Comparison of ENCODE assay signal across 8 mouse cellular contexts in genomic region chr1:85814213-85814612, GRCm38 (mm10). TPM values are rescaled to one million over a fixed set of nuclear protein-coding genes. Genes with fewer than 3 reads are reported as not detected.
A peak's percentile ranks its signal among the peaks of the same experiment; 100 is the strongest.
DNase-seq lines count a peak whose midpoint lies in the region; ATAC-seq and TF ChIP-seq lines count a peak whose summit lies in the region.
"Not testable (repeated sequence)": the region's sequence is repeated elsewhere in the genome, so short reads cannot be mapped to it uniquely, and the experiment has no call there.
"Had no signal": no experiment of that assay in that cellular context is flagged by ENCODE, and none has a peak within 500 bp of the region (broad histone marks: within the 10 kb centered on the region; RNA-seq: fewer than 3 reads in every experiment).

No protein-coding gene starts in this region.

- H3K27ac ChIP-seq in hindbrain, embryonic 15.5 days (replicated peaks); intestine, postnatal 0 days (ENCODE audit: low read depth, low read length); midbrain, embryonic 13.5 days; neural tube, embryonic 12.5 days; neural tube, embryonic 15.5 days (replicated peaks); stomach, embryonic 14.5 days (ENCODE audit: low read length): not testable (repeated sequence)

- H3K4me1 ChIP-seq in hindbrain, embryonic 15.5 days (replicated peaks); neural tube, embryonic 12.5 days; stomach, embryonic 14.5 days (ENCODE audit: control insufficient read depth, insufficient read depth, low read length): not testable (repeated sequence)
- H3K4me1 ChIP-seq in intestine, postnatal 0 days (replicated peaks; ENCODE audit: control insufficient read depth, insufficient read depth, low read length) = peaks cover 26% of the 10 kb centered on the region; the same call in 1 of the 2 replicates
- H3K4me1 ChIP-seq in midbrain, embryonic 13.5 days (replicated peaks) = peaks cover 11% of the 10 kb centered on the region; the same call in 1 of the 2 replicates
- peaks cover 14% of the 10 kb centered on the region for H3K4me1 ChIP-seq in neural tube, embryonic 15.5 days

- DNase-seq in heart, adult 11 months = peak; percentile 36

- H3K27me3 ChIP-seq in hindbrain, embryonic 15.5 days; intestine, postnatal 0 days (replicated peaks; ENCODE audit: control insufficient read depth, insufficient read depth, low read length); midbrain, embryonic 13.5 days; neural tube, embryonic 12.5 days (replicated peaks); neural tube, embryonic 15.5 days (replicated peaks); stomach, embryonic 14.5 days (ENCODE audit: control insufficient read depth, insufficient read depth, low read length): not testable (repeated sequence)

- not testable (repeated sequence) for TF ChIP-seq CTCF in intestine, postnatal 0 days (IDR thresholded peaks at IDR 0.05; ENCODE audit: low read depth)

- not testable (repeated sequence) for H3K9ac ChIP-seq in hindbrain, embryonic 15.5 days; intestine, postnatal 0 days (ENCODE audit: low read depth, low read length); midbrain, embryonic 13.5 days (replicated peaks); neural tube, embryonic 12.5 days; neural tube, embryonic 15.5 days (replicated peaks); stomach, embryonic 14.5 days (replicated peaks; ENCODE audit: low read depth, low read length)

- not testable (repeated sequence) for H3K4me3 ChIP-seq in hindbrain, embryonic 15.5 days; intestine, postnatal 0 days (ENCODE audit: low read depth, low read length); midbrain, embryonic 13.5 days (replicated peaks); neural tube, embryonic 12.5 days; neural tube, embryonic 15.5 days (replicated peaks); stomach, embryonic 14.5 days (ENCODE audit: low read depth, low read length)

- H3K9me3 ChIP-seq in hindbrain, embryonic 15.5 days; intestine, postnatal 0 days (ENCODE audit: control insufficient read depth); midbrain, embryonic 13.5 days; neural tube, embryonic 12.5 days; neural tube, embryonic 15.5 days (replicated peaks); stomach, embryonic 14.5 days (ENCODE audit: control insufficient read depth, low read depth, low read length): not testable (repeated sequence)

- 0 out of 2 replicates have a peak, but pooled peaks have one; percentile 28 for ATAC-seq in hindbrain, embryonic 15.5 days (ENCODE audit: low FRiP score, low read depth)
- peak; percentile 19; the same call in 1 of the 2 replicates for ATAC-seq in intestine, postnatal 0 days
- peak; percentile 62; the same call in 1 of the 2 replicates for ATAC-seq in midbrain, embryonic 13.5 days
- 0 out of 2 replicates have a peak, but pooled peaks have one; percentile 13 for ATAC-seq in neural tube, embryonic 12.5 days (ENCODE audit: low FRiP score, low read depth)
- 0 out of 2 replicates have a peak, but pooled peaks have one; percentile 13 for ATAC-seq in neural tube, embryonic 15.5 days (ENCODE audit: low FRiP score)
- 0 out of 2 replicates have a peak, but pooled peaks have one; percentile 25 for ATAC-seq in stomach, embryonic 14.5 days (ENCODE audit: insufficient number of reproducible peaks, insufficient read depth, low FRiP score, low read depth)

- not testable (repeated sequence) for H3K4me2 ChIP-seq in hindbrain, embryonic 15.5 days; intestine, postnatal 0 days (replicated peaks; ENCODE audit: low read depth); midbrain, embryonic 13.5 days (replicated peaks); neural tube, embryonic 12.5 days (replicated peaks); neural tube, embryonic 15.5 days; stomach, embryonic 14.5 days (replicated peaks; ENCODE audit: low read depth, low read length)

- not testable (repeated sequence) for H3K36me3 ChIP-seq in hindbrain, embryonic 15.5 days; intestine, postnatal 0 days (ENCODE audit: control insufficient read depth, insufficient read depth); neural tube, embryonic 15.5 days; stomach, embryonic 14.5 days (ENCODE audit: control insufficient read depth, insufficient read depth, low read length)
- H3K36me3 ChIP-seq in midbrain, embryonic 13.5 days = peaks cover 11% of the 10 kb centered on the region
- peaks cover 11% of the 10 kb centered on the region for H3K36me3 ChIP-seq in neural tube, embryonic 12.5 days

RNA-seq across cellular contexts. Expression of gene Cab39, which starts 21.0 kb away (rescaled TPM):
- polyA plus RNA-seq in hindbrain, embryonic 15.5 days (2015; fragmentation: Nextera tagmentation; extraction: Ambion mirVana) = 46.4 and 50.0 TPM in 2 replicates
- polyA plus RNA-seq in intestine, postnatal 0 days (2015; fragmentation: Nextera tagmentation; extraction: Ambion mirVana) = 33.8 and 36.6 TPM in 2 replicates
- polyA plus RNA-seq in midbrain, embryonic 13.5 days (2015; fragmentation: Nextera tagmentation; extraction: Ambion mirVana) = 52.1 and 54.9 TPM in 2 replicates
- polyA plus RNA-seq in neural tube, embryonic 12.5 days (2016; fragmentation: Nextera tagmentation; extraction: Ambion mirVana) = 71.7 and 81.3 TPM in 2 replicates
- 42.8 and 45.3 TPM in 2 replicates for polyA plus RNA-seq in neural tube, embryonic 15.5 days (2015; fragmentation: Nextera tagmentation; extraction: Ambion mirVana)
- 52.1 and 56.1 TPM in 2 replicates for polyA plus RNA-seq in stomach, embryonic 14.5 days (2014; fragmentation: Nextera tagmentation; extraction: Ambion mirVana)

RNA-seq across cellular contexts. Expression of gene A630001G21Rik, which starts 35.8 kb away (rescaled TPM):
- 0.61 and 0.79 TPM in 2 replicates for polyA plus RNA-seq in hindbrain, embryonic 15.5 days (2015; fragmentation: Nextera tagmentation; extraction: Ambion mirVana)
- 0.55 and 0.78 TPM in 2 replicates for polyA plus RNA-seq in intestine, postnatal 0 days (2015; fragmentation: Nextera tagmentation; extraction: Ambion mirVana)
- 0.59 and 0.90 TPM in 2 replicates for polyA plus RNA-seq in midbrain, embryonic 13.5 days (2015; fragmentation: Nextera tagmentation; extraction: Ambion mirVana)
- polyA plus RNA-seq in neural tube, embryonic 12.5 days (2016; fragmentation: Nextera tagmentation; extraction: Ambion mirVana) = 0.40 and 1.3 TPM in 2 replicates
- polyA plus RNA-seq in neural tube, embryonic 15.5 days (2015; fragmentation: Nextera tagmentation; extraction: Ambion mirVana) = 0.45 and 2.0 TPM in 2 replicates
- polyA plus RNA-seq in stomach, embryonic 14.5 days (2014; fragmentation: Nextera tagmentation; extraction: Ambion mirVana) = 0.91 and 0.97 TPM in 2 replicates
- polyA plus RNA-seq: G1E had no signal
